Mouse (Mus musculus) erythroblast, adult 5-6 weeks (primary cell): Measurements from ENCODE around the gene Arrdc1. TPM values are rescaled to one million over a fixed set of nuclear protein-coding genes. Genes with fewer than 3 reads are reported as not detected.
A peak's percentile ranks its signal among the peaks of the same experiment; 100 is the strongest.
"Not testable (repeated sequence)": the region's sequence is repeated elsewhere in the genome, so short reads cannot be mapped to it uniquely, and the experiment has no call there.

Experiments used
- ATAC-seq: replicated peaks from 2 replicates; pipeline ENCODE4 v1.8.0; 2016; ENCODE audit warnings: moderate number of reproducible peaks, mild to moderate bottlenecking, moderate TSS enrichment, inconsistent platforms; ENCODE audit not compliant: poor library complexity, low FRiP score, severe bottlenecking
- total RNA-seq, 2 experiments: library from RNA; stranded (forward) in 1 of 2; stranded (reverse) in 1 of 2; fragments of 150-400 nt in 1 of 2; fragments of 200-764, 138-1000 nt in 1 of 2; gene quantifications; 2 replicates each; pipeline versions ENCODE4 v1.2.3 to v1.2.4; 2015 to 2017; ENCODE audit warnings: low replicate concordance in 2 of 2

Gene Arrdc1
- total RNA-seq (2015; ENCODE audit: low replicate concordance) (16.1 and 19.6 TPM in 2 replicates), total RNA-seq (2017; ENCODE audit: low replicate concordance) (15.5 and 18.7 TPM in 2 replicates)

DNA sequence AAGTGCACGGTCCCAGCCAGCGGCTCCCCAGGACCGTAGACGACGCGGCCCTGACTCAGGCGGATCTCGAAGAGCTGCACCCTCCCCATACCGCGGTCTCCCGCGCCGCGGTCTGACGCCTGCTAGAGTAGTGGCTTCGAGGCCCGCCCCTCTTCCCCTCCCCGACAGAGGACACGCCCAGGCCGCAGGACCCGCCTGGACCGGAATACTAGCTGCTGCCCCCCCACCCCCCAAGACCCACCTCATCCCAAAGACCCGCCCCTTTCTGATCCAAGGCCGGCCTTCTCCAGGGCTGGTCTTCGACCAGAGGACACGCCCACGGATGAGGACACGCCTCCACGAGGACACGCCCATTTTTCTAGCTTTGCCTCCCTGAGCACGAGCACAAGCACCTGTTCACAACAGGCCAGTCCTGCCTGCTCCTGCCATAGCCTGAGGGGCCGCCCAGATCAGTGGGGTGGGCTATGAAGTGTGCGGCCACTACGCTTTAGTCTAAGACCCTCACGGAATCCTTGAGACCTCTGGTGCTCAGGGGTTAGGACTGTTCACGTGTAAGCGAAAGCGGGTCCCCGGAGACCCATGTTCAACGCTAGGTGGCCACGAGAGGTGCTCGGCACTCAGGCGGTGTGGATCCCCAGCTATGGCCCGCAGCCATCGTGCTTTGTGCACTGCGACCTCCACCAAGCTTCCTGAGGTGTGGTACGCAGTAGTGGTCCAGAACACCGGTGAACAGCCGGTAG, at the start of gene Arrdc1:
Gene Arrdc1 (minus strand): TSS at position 196 of the 740 bp plus-strand sequence.
- ATAC-seq, result peak; percentile 93

DNA sequence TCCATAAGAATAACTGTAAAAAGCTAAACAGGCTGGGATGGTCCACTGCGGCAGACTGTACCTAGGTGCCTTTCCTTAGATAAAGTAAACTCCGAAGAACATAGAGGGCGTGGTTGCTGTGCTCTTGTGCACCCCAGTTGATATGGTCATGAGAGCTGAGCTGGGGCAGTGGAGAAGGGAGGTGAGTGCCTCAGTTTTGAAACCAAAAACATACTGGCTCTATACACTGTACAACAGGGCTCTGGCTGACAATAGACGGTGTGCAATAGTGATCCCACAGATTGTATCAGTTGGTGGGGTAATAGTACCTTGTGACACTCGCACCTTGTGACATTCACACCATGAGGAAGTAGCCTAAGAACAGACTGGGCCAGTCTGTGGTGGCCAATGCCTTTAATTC, 41.9 kb upstream of the Arrdc1 start:
- peak; percentile 75 for ATAC-seq

DNA sequence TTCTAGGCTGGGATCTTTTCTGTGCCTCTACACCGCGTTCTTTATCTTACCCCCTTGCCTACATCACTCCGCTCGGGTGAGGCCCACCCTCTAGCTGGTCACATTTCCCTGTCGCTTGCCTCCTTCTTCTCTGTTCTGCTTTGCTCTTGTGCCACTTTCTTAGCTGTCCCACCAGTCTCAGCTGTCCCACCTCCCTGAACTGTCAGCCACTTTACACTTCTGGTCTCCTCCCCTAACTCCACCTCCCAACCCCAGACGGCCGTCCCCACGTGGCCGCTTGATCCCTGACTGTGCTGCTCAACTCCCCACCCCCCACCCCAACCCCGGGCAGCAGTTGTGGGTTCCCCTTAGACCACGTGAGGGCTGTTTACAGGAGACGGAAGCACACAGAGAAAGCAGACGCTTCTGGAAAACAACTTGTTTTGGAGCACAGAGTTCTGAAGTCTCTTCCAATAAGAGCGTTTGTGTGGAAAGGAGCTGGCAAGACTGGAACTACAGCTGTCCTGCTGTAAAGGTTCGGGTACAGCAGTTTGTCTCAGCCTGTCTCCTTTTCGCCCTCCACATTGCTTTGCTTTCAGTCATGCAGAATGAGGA, 40.7 kb upstream of the Arrdc1 start, which contains the start of gene Pnpla7:
Gene Pnpla7 (plus strand): TSS at position 330 of the 594 bp plus-strand sequence.
- ATAC-seq, result peak; percentile 64

DNA sequence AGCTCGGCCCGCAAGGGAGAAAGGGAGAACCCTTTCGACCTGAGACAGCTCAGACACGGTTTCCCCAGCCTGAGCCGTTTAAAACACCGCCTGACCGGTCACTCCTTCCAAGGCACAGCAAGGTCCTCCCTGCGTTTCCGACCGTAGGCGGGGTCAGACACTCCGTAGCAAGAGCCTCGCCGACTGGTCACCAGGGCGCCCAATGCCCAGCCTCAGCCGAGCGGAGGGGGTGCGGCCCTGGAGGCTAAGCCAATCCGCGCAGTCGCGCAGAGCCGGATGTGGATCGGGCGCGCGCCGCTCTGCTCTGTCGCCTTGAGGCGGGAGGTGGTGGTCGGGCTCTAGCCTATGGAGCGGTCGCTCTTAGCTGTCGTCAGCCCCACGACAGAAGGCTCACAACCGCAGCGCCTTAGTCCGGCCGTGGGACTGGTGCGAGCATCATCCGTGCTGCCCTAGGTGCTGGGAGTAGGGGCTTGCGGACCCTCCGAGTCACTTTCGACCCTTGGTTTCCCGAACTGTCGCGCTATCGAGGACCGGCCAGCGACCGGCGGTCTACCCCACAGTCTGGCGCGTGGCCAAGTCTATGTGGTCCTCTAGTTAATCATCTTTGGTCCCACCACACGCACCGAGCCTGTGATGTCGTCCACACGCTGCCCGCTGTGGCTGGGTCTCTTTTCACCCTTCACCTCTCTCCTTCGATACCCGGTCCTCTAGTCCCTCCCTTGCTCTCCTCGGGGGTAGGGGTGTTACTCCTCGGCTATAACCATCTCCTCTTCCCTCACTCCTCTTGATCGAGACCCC, 40.1 kb upstream of the Arrdc1 start, which contains the start of gene Mrpl41:
Gene Mrpl41 (minus strand): TSS at position 193 of the 798 bp plus-strand sequence.
- ATAC-seq, result peak; percentile 88

DNA sequence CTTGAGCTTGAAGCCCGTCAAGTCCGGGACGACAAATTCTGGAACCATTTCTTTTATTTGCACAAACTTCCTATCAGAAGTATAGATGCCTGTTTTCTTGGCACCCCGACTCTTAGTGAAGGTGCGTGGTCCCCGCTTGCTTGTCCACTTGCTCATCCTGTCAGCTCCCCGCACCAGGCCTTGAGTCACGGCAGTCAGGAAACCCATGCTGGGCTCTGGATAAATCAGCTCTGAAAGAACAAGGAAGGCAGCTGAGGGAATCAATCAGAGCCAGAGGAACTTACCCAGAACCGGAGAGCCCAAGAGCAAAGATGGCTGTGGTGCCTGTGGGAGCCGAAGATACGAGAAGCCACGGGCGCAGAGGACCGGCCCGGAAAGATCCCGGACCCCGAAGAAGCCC, 39.4 kb upstream of the Arrdc1 start:
- ATAC-seq, result peak; percentile 34

DNA sequence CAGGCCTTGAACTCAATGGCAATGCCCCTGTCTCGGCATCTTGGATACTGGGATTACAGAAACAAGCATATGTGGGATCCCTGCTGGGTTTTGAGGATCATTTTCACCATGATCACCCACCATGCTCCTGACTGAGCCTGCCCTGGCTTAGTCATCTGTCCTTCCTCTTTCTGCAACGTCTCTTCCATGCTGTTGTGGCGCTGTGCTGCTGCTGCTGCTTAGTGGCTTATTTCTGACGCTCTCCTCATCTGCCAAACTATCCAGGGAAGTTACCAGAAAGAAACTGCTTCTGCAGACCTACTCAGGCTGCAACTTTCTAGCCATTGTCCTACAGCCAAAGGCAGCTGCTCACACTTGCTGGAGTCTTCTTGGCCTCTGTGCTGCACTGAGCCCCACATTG, 35.3 kb upstream of the Arrdc1 start:
- no peak for ATAC-seq

DNA sequence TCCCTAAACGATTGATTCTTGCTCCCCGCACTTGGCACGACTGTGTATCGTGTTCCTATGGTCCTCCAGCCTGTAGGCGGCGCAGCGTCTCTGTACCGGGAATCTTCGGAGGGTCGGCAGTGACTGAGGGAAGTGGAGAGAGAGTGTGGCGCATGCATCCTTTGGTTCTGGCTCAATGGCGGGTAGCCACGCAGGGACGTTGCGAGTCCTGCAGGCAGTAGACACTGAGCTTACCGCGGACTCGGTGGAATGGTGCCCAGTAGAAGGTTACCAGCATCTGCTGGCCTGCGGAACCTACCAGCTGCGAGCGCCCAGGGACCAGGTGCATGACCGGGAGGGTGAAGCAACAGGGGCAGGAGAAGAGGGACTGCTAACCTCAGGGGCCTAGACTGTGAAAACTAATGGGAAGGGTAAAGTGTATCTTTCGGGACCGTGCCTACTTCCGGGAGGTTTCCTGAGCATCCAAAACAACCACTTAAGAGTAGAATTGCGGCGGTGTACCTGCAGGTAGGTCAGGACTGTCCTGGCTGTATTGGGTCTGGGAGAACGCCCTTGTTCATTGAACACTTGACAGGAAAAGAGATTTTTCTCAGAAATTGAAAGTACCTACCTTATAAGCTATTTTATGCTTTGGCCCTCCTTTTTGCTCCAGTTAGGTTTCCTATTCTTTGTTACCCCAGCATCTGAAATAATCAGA, 27.4 kb upstream of the Arrdc1 start, which contains the start of gene Dph7:
Gene Dph7 (plus strand): TSS at position 97 of the 697 bp plus-strand sequence.
- peak; percentile 98 for ATAC-seq

DNA sequence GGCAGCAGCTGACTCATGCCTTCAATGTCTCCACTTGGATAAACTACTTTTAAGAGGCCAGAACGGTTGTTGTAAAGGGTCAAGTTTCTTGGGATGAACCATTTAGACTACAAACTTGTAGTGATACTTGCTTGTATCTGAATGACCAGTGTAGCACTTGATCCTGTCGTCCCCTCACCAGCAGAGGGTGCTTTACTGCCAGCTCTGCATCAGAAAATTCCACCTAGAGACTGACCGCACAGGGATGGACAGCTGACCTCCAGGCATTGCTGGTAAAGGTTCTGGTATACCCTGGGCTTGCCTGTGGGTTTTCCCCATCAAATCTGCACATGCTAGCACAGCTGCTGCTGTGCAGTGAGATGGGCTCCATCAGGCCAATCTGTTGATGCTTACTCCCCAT, 25.9 kb upstream of the Arrdc1 start:
- no peak for ATAC-seq

DNA sequence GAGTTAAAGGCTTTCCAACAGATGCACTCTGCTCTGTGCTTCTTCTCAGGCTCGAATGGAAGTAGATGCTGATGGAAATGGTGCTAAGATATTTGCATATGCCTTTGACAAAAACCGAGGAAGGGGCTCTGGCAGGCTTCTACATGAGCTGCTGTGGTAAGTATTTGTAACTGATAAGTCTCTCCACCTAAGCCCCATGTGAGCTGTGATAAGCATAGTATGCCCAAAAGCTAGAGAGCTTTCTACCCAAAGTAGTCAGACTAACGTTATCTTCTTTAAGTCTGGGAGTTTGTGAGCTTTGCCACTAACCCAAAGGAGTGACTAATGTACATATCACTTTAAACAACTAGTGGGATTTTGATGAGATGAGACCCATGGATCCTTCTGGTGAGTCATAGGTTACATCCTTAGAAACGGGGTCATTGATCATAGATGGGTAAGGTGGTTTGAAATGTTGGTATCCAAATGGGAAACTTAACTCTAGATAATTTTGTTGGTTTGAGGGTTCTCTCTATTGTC, 17.5 kb upstream of the Arrdc1 start:
- no peak for ATAC-seq

DNA sequence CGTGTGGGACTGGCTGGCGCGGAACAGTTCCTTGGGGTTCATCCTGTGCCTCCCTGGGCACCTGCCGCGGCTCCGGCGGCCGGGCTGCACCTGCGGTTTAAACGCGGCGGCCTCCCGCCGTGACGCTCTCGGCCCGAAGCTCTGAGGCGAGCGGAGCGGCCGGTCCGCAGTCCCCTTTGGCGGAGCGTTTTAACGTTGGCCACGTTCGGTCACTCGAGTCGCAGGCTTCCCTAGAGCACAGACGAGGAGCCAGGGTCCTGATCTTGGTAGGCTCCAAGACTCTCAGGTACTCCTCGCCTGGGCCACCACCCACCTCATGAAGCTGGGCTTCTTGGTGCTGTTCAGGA, 15.1 kb upstream of the Arrdc1 start:
- ATAC-seq, result peak; percentile 31

DNA sequence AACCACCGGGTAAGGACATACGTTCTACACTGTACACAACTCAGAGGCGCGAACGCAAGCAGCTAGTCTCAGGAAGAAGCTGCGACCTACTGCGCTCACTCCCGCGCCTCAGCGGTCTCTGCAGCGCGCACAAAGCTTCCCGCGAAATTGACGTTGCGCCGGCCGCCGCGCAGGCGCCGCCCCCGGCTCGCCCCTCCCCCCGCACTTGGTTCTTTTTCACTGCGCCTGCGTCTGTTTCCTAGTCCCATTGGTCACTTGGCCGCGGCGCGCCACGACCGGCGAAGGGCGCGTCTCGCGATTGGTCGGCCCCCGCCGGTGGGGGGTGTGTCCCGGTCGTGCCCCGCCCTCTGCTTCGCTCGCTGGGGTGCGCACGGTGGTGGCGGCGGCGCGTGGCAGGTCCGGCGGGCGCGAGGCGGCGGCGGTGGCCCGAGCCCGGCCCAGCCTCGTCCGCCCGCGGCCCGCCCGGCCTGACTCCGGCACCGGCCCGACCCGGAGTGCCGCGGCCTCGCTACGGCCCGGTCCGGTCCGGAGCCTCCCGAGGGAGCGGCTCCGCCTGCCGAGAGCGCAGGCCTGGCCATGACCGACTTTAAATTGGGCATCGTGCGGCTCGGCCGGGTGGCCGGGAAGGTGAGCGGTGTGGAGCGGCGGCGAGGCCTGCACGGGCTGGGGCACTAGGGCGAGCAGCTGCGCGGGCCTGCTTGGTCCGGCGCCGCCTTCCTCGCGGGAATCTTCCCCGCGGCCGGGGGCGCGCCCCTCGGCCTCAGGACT, 14.6 kb upstream of the Arrdc1 start, which contains the start of gene Zmynd19:
Gene Zmynd19 (plus strand): TSS at position 372 of the 768 bp plus-strand sequence.
- ATAC-seq, result peak; percentile 96

DNA sequence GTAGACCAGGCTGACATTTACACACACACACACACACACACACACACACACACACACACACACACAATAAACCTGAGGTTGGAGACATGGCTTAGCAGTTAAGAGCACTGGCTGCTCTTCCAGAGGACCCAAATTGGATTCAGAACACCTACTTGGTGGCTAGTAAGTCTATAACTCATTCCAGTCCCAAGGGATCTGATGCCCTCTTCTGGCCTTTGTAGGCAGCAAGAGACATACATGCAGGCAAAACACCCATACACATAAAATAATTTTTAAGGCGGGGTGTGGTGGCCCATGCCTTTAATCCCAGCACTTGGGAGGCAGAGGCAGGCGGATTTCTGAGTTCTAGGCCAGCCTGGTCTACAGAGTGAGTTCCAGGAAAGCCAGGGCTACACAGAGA, 9.3 kb upstream of the Arrdc1 start:
- not testable (repeated sequence) for ATAC-seq

DNA sequence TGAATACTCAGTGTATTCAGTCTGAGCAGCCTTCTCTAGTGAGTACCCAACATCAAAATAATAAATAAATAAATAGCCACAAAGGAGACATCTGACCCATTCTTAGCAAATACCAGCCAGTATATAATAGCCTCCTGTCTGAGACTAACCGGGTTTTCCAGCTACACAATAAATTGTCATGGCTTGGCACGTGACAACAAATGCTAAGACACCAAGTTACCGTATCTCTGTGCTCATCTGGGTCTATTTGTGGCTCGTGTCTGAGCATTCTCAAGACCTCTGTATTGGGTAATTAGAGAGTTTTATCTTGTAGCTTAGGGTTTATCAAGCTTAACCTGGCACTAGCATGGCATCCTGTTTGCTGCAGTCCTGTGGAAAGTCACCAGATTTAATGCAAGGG, 7.0 kb upstream of the Arrdc1 start:
- no peak for ATAC-seq

DNA sequence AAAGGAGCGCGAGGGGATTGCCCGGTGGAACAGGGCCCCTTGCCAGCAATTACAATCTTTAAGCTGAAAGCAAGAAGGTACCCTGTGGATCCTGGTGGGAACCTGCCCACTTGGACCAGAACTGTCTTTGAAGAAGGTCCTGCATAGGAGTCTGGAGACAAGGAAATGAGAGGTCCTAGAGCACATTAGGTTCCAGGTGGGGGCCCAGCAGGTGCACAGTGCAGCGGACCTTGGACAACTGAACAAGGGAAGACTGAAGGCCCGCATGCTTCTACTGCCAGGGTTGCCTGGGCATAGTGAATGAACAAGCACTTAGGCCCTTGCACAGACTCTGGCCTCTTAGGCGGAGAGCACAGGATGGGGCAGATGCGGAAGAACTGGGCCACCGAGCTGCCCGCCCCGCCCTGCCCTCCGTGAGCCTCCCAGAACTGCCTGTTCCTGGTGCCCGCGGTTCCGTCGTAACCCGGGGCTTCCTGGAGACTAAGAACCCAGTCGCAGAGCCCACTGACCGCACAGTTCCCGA, 550 bp downstream of the Arrdc1 start:
- peak; percentile 50 for ATAC-seq

DNA sequence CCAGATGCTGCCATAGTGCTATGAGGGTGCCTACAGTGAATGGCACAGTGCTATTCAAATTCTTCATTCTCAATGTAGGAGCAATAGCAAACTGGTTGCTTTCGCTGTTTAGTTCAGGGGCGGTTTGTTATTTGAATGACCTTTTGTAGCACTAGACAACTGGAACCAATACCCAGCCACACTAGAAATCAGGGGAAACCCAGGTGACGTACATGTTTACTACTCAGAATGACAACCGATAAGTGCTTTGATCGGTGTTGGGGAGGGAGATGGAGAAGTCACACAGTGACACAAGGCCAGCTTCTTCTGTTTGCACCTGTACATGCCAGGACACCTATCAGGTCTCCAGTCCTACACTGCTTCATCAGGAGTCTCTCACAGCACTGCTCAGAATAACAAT, 5.5 kb downstream of the Arrdc1 start:
- ATAC-seq, result no peak

DNA sequence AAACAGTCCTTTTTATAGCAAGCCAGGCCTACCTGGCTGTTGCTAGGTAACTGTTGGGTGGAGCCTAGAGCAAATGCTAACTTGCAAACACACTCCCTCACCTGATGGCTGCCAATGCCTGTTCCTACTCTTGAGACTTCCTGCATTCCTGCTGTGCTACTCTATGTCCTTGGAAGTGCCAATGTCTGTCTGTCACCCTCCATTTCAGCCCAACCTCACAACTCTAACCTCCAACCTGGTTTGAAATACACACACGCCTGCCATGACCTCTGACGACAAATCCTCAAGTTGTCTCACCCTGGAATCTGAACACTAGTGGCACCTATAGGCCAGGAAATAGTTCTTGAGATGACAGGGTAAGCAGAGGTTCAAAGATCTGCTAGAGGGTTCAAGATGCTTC, 5.9 kb downstream of the Arrdc1 start:
- ATAC-seq, result no peak

DNA sequence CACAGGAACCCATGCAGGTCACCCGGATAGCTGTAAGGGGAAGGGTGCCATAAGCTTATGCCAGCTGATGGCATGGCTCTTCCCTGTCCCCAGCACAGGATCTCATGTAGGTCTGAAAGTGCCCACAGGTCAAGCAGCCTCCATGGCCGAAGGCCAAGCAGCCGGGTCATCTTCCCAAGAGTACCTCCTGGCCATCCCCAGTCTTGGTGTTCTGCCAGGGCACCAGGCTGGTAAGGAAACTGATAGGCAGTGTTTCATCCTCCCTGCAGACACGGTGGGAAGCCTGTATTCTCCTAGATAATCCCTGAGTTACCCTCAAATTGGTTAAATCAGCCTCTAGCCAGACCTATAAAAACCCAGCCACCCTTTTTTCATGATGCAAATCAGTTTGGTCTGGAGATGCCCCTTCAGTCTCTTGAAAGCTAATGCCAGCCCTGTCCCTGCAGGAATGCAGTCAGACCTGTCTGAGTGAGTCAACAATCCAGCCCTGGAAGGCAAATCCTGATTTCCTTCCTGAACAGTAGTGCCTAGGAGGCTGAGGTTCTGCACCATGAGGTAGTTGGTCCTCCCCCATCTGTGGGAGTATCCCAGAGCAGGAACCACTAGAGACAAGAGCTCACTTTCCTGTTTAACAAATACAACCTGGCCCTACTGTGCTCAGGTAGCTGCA, 7.1 kb downstream of the Arrdc1 start:
- no peak for ATAC-seq

DNA sequence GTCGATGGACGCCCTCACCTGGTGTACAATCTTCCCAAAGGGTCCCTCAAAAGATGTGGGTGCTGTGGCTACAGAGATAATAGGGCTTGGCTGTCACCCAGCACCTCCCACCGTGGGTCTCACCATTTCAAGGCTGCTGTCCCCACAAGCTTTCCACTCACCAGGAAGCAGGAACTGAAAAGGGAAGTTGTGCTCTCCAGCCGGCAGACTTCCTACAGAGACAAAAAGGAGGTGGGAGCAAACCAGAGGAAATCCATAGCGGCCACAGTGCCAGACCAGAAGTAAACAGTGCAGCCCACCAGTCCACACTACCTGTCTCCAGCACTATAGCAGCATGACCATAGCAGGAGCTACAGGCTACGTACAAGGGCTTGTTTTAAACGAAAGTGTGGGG, 8.1 kb downstream of the Arrdc1 start:
- ATAC-seq, result no peak
